Mouse (Mus musculus): ENCODE results near the gene Tbx1.

The Tbx1 gene

DNA sequence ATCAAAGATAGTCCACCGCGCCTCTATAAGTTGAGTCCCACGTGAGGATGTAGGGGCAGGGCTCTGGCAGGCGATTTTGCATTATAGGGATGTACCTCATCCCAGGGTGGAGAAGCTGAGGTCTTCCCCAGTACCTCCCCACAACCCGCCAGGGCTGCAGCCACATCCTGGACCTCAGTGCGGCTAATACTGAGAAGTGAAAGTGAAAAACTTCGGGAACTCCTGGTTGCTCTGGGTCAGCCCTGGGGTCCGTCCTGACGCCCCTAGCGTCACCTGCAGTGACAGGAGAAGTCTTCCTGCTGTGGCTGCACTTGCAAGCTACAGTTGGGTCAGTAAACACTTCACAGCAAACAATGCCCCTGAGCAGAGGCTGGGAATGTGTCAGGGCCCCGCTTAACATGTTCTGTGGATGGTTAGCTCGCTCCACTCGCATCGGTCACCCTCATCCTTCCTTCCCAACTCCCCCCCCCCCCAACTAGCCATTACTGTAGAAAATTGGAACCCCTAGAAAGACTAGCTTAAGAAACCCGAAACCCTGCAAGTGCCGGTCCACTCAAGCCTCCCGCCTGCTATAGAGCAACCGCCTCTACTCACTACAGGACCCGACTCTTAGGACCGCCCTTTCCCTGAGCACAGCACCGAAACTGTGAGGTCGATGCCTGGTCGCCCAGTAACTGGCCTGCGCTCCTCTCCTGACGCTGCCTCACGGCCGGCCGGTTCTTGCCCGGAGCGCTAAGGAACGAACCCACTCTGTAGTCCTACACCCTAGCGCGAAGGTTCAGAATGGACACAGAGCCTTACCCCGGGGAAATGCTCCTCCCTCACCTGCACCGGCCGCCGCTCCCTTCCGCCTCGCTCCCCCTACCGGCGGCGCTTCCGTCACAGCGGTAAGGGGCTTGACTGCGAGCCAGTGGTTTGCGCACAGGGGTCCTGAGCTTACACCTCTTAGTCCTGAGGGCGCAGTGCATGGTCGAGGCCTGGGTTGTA is at the start of gene Tbx1:
Gene Tbx1, minus strand, starts transcription at position 868 of the 987 bp plus-strand sequence.
- no peak for DNase-seq

DNA sequence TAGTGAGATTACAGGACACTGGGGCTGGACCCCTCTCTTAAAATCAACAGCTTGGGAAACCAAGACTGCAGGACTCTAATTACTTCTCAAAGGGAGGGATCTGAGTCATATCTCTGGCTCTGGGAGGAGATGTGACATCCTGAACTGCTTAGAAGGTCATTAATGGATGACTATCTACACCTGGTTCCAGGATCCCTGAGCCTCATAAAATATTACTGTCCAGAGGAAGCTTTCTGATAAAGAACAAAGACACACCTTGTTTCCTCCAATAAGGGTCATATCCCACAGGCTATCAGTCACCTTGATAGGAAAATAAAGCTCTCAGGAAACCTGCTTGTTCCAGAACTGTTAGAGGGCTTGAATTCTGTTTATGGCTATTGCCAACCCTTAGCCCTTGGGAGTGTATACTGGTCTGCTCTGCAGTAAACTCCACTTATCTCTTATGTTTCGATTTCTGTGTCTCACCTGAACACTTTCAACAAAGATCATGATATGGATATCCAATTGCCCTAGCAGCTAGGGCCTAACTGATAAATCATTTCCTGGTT is 49.0 kb upstream of the Tbx1 start:
- no peak for DNase-seq

GRCm38 (mm10) chr16:18638396-18638795 is 47.9 kb upstream of the Tbx1 start:
- no peak for DNase-seq

DNA sequence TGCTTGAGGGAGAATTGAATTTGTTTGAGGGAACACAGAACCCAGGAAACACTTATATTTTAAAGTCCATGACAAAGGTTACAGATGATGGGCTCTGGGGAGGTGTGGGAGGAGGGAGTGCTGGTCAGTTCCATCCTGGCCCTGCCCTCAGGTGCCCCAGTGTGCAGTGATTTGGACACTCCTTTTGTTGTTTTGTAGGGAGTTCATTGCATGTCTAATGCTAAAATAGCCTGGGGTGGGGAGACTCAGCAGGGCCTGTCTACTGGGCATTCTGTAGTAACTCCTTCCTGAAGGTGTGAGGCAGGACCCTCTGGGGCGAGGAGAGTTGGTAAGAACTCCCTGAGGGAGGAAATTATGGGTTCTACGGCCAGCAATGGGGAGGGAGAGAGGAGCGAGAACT is 46.3 kb upstream of the Tbx1 start:
- no peak for DNase-seq

GRCm38 (mm10) chr16:18636401-18636800 is 45.9 kb upstream of the Tbx1 start:
- DNase-seq: no peak

DNA sequence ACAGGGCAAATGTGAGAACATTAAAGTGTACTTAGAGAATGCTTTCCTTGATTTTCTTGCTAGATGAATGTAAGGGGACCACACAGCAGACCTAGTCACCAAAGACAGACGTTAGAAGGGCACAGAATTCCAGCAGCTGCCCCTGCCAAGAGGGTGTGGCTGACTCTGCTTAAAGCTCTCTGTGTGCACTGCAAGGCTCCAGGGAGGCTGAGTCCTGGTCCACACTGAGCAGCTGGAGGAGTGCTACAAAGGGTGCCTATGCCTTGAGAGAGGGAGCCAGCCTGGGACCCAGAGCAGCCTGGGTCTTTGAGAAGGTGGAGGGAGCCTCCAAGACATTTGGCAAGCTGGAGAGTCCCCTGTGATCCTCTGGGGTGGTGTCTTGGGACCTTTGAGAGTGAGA is 42.9 kb upstream of the Tbx1 start:
- DNase-seq: no peak

GRCm38 (mm10) chr16:18632816-18633215 is 42.3 kb upstream of the Tbx1 start:
- DNase-seq: no peak

- peak; percentile 40 for DNase-seq
Observed at GRCm38 (mm10) chr16:18632059-18632458, 41.6 kb upstream of the Tbx1 start.

- DNase-seq: no peak
Observed at GRCm38 (mm10) chr16:18631141-18631540, 40.7 kb upstream of the Tbx1 start.

GRCm38 (mm10) chr16:18630291-18630690 is 39.8 kb upstream of the Tbx1 start:
- no peak for DNase-seq

GRCm38 (mm10) chr16:18629390-18630231 is 39.1 kb upstream of the Tbx1 start, which contains the start of gene Sept5:
TSS of gene Sept5 (minus strand) at chr16:18629954.
- peak; percentile 78 for DNase-seq

DNA sequence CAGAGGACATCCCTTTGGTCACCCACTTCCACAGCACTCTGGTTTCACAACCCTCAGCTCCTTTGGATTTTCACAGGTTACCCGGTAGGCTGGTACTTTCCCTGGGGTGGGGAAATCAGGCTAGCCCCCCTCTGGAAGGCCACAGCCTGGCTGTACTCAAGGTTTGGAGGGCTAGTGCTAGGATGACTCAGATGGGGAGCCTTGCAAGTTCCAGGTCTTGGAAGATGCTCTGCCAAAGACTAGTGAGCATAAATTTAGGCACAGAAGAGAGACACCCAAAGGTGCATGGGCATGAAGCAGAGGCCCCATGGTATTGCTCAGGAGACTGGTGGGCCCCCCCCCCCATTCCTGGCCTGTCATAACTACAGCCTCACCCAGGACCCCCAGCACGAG is 38.5 kb upstream of the Tbx1 start:
- DNase-seq: peak; percentile 34

DNA sequence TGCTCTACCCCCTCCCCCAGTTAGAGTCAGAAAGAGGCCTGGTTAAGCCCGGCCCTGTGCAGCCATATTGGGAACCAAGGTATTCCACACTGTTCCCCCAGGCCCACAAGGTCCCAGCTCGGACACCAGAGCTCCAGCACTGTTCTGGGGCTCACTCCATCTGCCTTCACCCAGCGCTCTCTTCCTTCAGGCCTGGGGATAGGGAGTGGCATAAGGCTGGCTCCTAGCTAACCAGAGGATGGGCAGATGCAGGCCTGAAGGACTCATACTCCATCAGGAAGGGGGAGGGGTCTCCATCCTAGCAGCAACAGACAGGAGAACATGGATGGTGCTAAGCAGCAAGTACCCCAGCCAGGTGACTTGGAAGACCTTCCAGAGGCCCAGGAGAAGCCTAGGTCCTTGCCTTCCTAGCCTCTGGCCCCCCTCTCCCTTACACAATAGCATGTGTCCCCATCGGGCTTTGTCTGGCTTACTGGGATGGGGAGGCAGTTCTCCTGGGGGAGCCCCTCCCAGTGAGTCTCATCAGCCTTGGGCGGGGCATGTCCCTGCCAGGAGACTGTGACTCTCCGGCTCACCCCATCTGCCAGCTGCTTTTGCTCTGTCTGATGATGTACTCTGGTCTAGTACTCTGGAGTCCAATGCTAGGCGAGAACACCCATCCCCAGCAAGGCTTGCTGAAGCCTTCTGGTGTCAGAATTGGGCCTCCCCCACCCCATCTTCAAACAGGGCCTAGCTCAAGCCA is 37.9 kb upstream of the Tbx1 start:
- DNase-seq: peak; percentile 31

- no peak for DNase-seq
Observed at GRCm38 (mm10) chr16:18627163-18627562, 36.7 kb upstream of the Tbx1 start.

- DNase-seq: peak; percentile 87
Observed at GRCm38 (mm10) chr16:18626376-18626878, 36.0 kb upstream of the Tbx1 start, which contains the start of gene Gm49601. TSS of gene Gm49601 (minus strand) at chr16:18626427.

- DNase-seq: peak; percentile 68
Observed at GRCm38 (mm10) chr16:18625791-18626311, 35.4 kb upstream of the Tbx1 start.

GRCm38 (mm10) chr16:18625097-18625496 is 34.6 kb upstream of the Tbx1 start:
- DNase-seq: peak; percentile 29

GRCm38 (mm10) chr16:18624641-18625040 is 34.2 kb upstream of the Tbx1 start:
- DNase-seq: peak; percentile 38

DNA sequence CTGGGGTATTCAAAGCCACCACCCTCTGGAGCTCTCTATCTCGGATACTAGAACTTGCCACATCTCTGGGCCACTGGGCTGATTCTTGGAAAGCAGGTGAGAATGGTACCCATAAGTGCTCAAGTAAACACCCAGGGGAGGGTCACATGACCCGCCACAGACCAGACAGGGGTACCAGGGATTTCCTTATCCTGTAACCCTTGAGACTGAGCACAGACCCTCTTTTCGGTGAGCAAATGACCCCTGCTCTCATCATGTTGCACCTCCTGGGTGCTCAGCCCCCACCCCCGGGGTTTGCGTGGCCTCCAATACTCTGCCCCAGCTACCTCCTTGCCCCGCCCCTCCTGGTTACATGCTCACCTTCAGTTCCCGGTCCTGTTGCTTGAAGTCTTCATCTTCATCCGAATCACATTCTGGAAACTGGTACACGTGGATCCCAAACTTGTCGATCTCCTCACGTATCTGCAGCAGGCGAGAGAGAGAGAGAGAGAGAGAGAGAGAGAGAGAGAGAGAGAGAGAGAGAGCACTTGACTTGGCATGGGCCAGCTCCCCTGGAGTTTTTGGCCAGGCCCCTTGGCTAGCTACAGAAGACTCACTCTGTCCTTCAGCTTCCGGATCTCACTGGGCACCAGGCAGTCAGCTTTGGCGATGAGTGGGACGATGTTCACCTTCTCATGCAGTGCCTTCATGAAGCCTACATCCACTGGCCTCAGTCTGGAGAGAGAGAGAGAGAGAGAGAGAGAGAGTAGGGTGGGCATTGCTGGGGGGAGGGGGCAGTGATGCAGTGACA is 33.5 kb upstream of the Tbx1 start:
- peak; percentile 22 for DNase-seq

GRCm38 (mm10) chr16:18622916-18623750 is 32.7 kb upstream of the Tbx1 start:
- peak; percentile 29 for DNase-seq
